Mouse (Mus musculus) E14TG2a.4 (cell line): ENCODE results near the gene Psmb7.

Source experiments
- H3K27me3 ChIP-seq: 2 replicates; pipeline ENCODE4 v1.6.1; 2014; ENCODE audit warnings: low read length, control low read depth; ENCODE audit not compliant: insufficient read depth
- H3K36me3 ChIP-seq: 2 replicates; pipeline ENCODE4 v1.6.1; 2014; ENCODE audit warnings: low read length, control low read depth; ENCODE audit not compliant: insufficient read depth
- H3K4me1 ChIP-seq: replicated peaks from 2 replicates; pipeline ENCODE4 v1.6.1; 2014; ENCODE audit warnings: low read depth, low read length, control low read depth
- H3K4me3 ChIP-seq: replicated peaks from 2 replicates; pipeline ENCODE4 v1.5.1; 2014; ENCODE audit warnings: mild to moderate bottlenecking, low read length
- H3K9me3 ChIP-seq: 2 replicates; pipeline ENCODE4 v1.6.1; 2014; ENCODE audit warnings: low read length, control low read depth
- CTCF ChIP-seq: conservative IDR thresholded peaks from 2 replicates; pipeline ENCODE4 v1.5.1; 2014; ENCODE audit warnings: low read length
- NANOG ChIP-seq: IDR thresholded peaks from 2 replicates; pipeline ENCODE4 v1.6.1; 2014; ENCODE audit warnings: borderline replicate concordance, low read length, mixed read lengths
- POU5F1 ChIP-seq: IDR thresholded peaks from 2 replicates; pipeline ENCODE4 v1.6.1; 2014; ENCODE audit warnings: low read length, borderline replicate concordance

The Psmb7 gene

DNA sequence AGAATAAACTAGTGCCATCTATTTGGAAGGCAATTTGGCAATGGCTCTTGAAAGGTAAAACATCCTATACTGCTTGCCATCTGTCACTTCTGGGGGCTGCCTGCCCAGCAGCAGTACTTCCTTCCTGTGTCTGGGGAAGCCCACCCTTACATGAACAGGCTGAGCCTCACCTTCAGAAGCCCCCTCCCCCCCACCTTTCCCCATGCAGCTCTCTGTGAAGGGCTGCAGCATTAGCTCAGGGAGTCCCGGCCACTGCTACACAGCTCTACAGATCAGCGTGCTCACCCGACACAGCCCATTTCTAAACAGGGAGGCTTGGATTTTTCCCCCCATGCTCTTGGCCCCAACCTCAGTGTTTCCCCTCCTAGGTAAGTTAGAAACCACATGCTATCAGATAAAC is 14.4 kb downstream of the Psmb7 start:
- H3K9me3 ChIP-seq, result no peaks in the 10 kb centered on the region
- peaks cover 11% of the 10 kb centered on the region; the same call in 1 of the 2 replicates for H3K4me1 ChIP-seq
- H3K27me3 ChIP-seq, result no peaks in the 10 kb centered on the region
- peaks cover 99% of the 10 kb centered on the region for H3K36me3 ChIP-seq
- TF ChIP-seq POU5F1, result no peak
- TF ChIP-seq CTCF, result no peak
- no peak for TF ChIP-seq NANOG
- H3K4me3 ChIP-seq, result no peak overlapping the region

DNA sequence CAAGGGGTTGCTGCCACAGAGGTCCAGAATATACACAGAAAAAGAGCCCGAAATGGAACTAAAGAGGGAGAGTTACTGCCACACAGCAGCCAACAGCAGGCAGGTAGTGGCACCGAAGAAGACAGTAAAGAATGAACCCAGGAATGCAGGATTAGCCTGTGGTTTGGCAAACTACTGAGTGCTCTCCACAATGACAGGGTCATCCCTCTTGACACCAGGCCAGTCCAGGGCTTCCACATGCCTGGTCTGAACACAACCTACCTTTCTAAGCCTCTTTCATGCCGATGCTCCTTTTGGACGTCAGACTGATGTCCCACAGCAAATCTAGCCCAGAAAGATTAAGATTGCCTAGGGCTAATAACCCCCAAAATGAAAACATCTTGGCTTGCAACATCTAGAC is 15.1 kb downstream of the Psmb7 start:
- no peak overlapping the region for H3K4me3 ChIP-seq
- H3K4me1 ChIP-seq, result peaks cover 14% of the 10 kb centered on the region; the same call in 1 of the 2 replicates
- no peaks in the 10 kb centered on the region for H3K27me3 ChIP-seq
- H3K36me3 ChIP-seq, result peaks cover 99% of the 10 kb centered on the region
- H3K9me3 ChIP-seq, result no peaks in the 10 kb centered on the region
- TF ChIP-seq CTCF (no peak), POU5F1 (no peak), NANOG (no peak)

DNA sequence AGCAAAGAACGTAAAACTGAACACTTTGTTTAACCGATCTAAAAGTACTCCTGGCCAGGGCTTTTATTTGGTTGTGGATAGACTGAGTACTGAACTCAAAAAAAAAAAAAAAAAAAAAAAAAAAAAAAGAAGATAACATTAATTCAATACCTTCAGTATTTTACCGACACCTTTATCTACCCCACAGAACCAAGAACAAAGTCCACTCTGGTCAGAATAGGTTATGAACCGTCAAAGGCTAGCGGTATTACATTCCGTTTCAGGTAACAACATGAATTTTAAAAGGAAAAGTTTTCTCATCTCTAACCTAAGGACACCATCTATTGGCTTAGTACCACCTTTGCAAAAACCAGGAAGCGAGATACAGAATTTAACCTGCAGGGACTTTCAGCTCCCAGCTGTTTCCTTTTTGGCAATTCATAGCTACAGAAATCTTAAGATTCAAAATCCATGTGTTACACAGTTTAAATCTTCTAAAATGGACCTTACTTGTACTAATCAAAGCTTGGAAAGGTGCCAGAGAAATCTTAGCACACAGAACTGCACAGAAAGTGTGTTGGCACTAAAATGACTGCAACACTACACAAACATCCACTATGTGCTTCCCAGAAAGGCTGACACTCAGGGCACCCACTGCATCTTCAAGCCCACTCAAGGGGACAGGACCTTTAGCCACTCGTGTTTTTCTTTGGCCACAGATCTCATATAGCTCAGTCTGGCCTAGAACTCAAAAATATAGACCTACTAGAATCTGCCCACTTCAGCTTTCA is 19.9 kb downstream of the Psmb7 start:
- H3K9me3 ChIP-seq, result no peaks in the 10 kb centered on the region
- no peak for TF ChIP-seq NANOG
- no peak for TF ChIP-seq POU5F1
- H3K27me3 ChIP-seq, result no peaks in the 10 kb centered on the region
- H3K4me1 ChIP-seq, result peaks cover 34% of the 10 kb centered on the region
- peaks cover 90% of the 10 kb centered on the region for H3K36me3 ChIP-seq
- H3K4me3 ChIP-seq, result no peak overlapping the region

DNA sequence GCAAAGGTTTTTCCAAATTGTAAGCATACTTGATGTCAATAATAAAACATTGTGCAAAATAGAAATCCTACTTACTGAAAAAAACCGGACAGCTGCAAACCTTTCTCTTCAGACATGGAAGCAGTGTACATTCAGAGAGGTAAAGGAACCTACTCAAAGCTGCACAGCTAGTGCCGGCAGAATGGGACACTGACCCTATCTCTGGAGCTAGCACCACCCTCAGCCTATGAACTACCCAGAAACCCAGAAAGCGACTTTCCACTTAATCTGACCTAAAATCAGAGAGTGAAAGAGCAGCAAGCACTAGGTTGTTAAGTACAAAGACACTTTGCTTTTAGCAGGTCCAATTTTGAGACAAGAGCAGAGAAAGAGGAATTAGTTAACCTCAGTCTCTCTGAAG is 20.5 kb downstream of the Psmb7 start:
- H3K4me1 ChIP-seq, result peaks cover 34% of the 10 kb centered on the region
- peaks cover 90% of the 10 kb centered on the region for H3K36me3 ChIP-seq
- no peaks in the 10 kb centered on the region for H3K27me3 ChIP-seq
- H3K9me3 ChIP-seq, result no peaks in the 10 kb centered on the region
- TF ChIP-seq CTCF (no peak), NANOG (no peak), POU5F1 (no peak)
- no peak overlapping the region for H3K4me3 ChIP-seq

DNA sequence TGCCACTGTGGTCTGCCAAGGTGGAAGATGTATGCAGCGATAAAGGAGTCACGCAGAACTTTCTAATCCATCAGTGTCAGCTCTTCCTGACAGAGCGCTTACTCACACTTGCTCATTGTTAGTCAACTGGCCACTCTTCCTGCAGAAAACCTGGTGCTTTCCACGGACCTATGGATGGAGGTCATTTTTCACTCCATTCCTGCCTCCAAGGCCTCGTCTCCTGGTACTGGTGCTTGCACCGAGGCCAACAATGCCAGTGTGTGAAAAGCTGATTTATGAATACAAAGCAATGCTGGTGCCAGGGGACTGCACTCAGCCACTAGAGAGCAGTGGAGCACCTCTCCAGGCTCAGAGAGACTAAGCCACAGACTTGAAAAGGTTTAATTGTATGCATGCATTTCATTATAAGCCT is 22.3 kb downstream of the Psmb7 start:
- H3K36me3 ChIP-seq, result peaks cover 88% of the 10 kb centered on the region
- no peak overlapping the region for H3K4me3 ChIP-seq
- no peak for TF ChIP-seq CTCF
- TF ChIP-seq NANOG, result no peak
- TF ChIP-seq POU5F1, result no peak
- no peaks in the 10 kb centered on the region for H3K27me3 ChIP-seq
- H3K4me1 ChIP-seq, result peaks cover 46% of the 10 kb centered on the region
- no peaks in the 10 kb centered on the region for H3K9me3 ChIP-seq

DNA sequence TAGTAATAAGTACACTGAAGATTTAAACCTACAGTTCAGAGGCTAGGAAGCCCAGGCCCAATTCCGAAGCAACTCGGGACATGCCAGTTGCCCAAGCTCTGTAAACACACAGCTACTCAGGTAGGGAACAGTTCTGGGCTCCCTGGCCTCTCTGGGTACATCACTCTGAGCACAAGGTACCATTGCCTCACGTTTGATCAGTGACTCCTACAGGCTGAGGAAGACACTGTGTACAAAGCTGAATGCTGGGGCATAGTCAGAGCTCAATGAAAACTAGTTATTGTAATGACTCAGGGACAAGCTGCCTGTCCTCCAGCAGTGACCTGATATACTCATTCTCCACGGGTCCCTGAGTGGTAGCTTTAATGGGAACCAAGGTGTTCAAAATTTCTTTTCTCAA is 22.8 kb downstream of the Psmb7 start:
- Histone ChIP-seq H3K9me3 (no peaks in the 10 kb centered on the region), H3K4me3 (no peak overlapping the region), H3K36me3 (peaks cover 87% of the 10 kb centered on the region), H3K4me1 (peaks cover 46% of the 10 kb centered on the region), H3K27me3 (no peaks in the 10 kb centered on the region)
- no peak for TF ChIP-seq POU5F1
- TF ChIP-seq NANOG, result no peak
- no peak for TF ChIP-seq CTCF

DNA sequence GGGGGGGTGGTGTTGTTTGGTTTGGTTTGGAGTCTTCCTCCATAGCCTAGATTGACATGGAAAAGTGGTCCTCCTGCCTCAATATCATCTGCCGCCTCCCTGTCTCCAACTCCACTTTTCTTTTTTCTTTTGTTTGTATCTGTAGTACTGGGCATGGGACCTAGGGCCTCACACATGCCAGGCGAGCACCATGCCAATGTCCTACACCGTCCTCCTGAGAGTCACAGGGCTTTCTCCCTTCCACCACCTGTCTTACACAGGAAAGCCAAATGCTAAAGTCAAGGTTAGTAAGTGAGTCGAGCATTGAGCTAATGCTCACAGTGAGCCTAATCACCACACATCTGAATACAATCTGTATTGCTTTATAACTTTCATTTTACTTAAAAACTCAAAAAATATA is 24.1 kb downstream of the Psmb7 start:
- Histone ChIP-seq H3K36me3 (peaks cover 86% of the 10 kb centered on the region), H3K4me3 (no peak overlapping the region), H3K4me1 (peaks cover 42% of the 10 kb centered on the region), H3K27me3 (no peaks in the 10 kb centered on the region), H3K9me3 (no peaks in the 10 kb centered on the region)
- TF ChIP-seq POU5F1 (no peak), CTCF (no peak), NANOG (no peak)

DNA sequence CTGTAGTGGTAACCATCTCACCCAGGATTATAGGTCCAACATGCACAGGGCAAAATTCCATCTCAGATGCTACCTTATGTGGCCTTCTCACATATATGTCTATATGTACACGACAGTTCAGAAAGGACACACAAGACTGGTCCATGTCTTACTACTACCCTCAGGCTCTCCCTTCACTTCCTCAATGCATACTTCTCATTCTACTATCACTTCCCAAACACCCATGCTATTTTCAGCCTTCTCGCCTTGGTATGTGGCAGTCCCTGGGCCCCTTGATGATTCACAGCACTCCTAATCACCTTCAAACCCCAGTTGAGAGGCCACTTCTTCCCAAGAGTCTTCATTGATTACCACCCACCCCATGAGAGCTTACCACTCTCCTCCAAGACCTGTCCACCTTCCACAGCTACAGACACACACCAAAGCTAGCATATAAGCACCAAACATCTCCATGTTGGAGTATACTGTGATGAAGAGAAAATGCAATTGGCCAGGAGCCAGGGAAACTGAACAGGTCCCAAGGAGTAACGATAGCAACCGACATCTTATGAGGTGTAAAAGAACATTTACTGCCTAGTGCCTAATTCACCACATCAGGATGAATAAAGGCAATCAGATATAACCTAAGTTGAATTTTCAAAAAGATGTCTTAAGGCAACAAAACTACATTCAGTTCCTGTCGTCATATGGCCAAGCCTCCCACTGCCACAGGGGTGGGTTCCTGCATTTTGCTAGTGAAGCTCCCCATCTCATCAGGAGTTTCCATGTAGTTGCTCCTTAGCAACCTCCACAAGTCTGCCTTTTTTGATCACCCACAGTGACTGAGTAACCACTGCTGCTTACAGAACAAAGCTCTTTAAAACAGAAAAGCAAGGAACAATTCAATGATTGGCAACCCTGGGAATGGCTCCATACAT is 26.7 kb downstream of the Psmb7 start:
- peaks cover 88% of the 10 kb centered on the region for H3K36me3 ChIP-seq

More for the DNA sequence above, 26.7 kb downstream of the Psmb7 start:
- no peak for TF ChIP-seq NANOG
- no peak for TF ChIP-seq CTCF
- TF ChIP-seq POU5F1, result no peak
- no peak overlapping the region for H3K4me3 ChIP-seq
- no peaks in the 10 kb centered on the region for H3K27me3 ChIP-seq
- peaks cover 31% of the 10 kb centered on the region for H3K4me1 ChIP-seq
- H3K9me3 ChIP-seq, result no peaks in the 10 kb centered on the region
